Mouse (Mus musculus) myocyte (in vitro differentiated cells): ENCODE data around the gene Cfap99. TPM values are rescaled to one million over a fixed set of nuclear protein-coding genes. Genes with fewer than 3 reads are reported as not detected.

ENCODE experiments used
- H3K27me3 ChIP-seq: one replicate; pipeline ENCODE4 v1.6.1; 2011; ENCODE audit not compliant: control insufficient read depth, insufficient read depth, insufficient read length
- H3K36me3 ChIP-seq: one replicate; pipeline ENCODE4 v1.6.1; 2011; ENCODE audit not compliant: control insufficient read depth, insufficient read depth
- H3K4me2 ChIP-seq: one replicate; pipeline ENCODE4 v1.6.1; 2011; ENCODE audit warnings: low read depth, control low read depth
- H3K4me3 ChIP-seq: one replicate; pipeline ENCODE4 v1.5.1; 2011; ENCODE audit warnings: mild to moderate bottlenecking, control low read depth, moderate library complexity
- H3K79me2 ChIP-seq: one replicate; pipeline ENCODE4 v1.6.1; 2011; ENCODE audit not compliant: control insufficient read depth, insufficient read depth
- H3ac ChIP-seq: one replicate; pipeline ENCODE4 v1.6.1; 2011; ENCODE audit not compliant: control insufficient read depth, insufficient read length
- CEBPB ChIP-seq: IDR thresholded peaks from 2 replicates; pipeline ENCODE4 v1.6.1; 2011; ENCODE audit warnings: mild to moderate bottlenecking, moderate library complexity; ENCODE audit not compliant: poor library complexity, insufficient read depth, severe bottlenecking
- E2F4 ChIP-seq: IDR thresholded peaks from one replicate; pipeline ENCODE4 v1.6.1; 2011; ENCODE audit warnings: mild to moderate bottlenecking, control low read depth, moderate library complexity; ENCODE audit not compliant: insufficient read depth
- MAX ChIP-seq: IDR thresholded peaks from one replicate; pipeline ENCODE4 v1.6.1; 2011; ENCODE audit warnings: low read depth, mild to moderate bottlenecking, control low read depth
- MYOD1 ChIP-seq, 3 experiments: IDR thresholded peaks; one replicate each; pipeline ENCODE4 v1.6.1; 2011; ENCODE audit warnings: control low read depth in 2 of 3, low read depth in 2 of 3, mild to moderate bottlenecking in 2 of 3, moderate library complexity in 1 of 3; ENCODE audit not compliant: insufficient read length in 2 of 3, control insufficient read depth in 1 of 3
- MYOG ChIP-seq, 3 experiments: IDR thresholded peaks; one replicate each; pipeline ENCODE4 v1.6.1; 2011; ENCODE audit warnings: control low read depth in 2 of 3, low read depth in 2 of 3, mild to moderate bottlenecking in 2 of 3; ENCODE audit not compliant: insufficient read length in 2 of 3, control insufficient read depth in 1 of 3, insufficient read depth in 1 of 3
- POLR2A ChIP-seq: IDR thresholded peaks from one replicate; pipeline ENCODE4 v1.6.1; 2011; ENCODE audit warnings: low read depth, mild to moderate bottlenecking, control low read depth, moderate library complexity; ENCODE audit not compliant: insufficient read length
- POLR2AphosphoS2 ChIP-seq: IDR thresholded peaks from one replicate; pipeline ENCODE4 v1.6.1; 2011; ENCODE audit warnings: low read depth, control low read depth; ENCODE audit not compliant: insufficient read length
- REST ChIP-seq: IDR thresholded peaks from one replicate; pipeline ENCODE4 v1.6.1; 2011; ENCODE audit warnings: mild to moderate bottlenecking, control low read depth, moderate library complexity; ENCODE audit not compliant: insufficient read depth, insufficient read length
- SRF ChIP-seq: IDR thresholded peaks from one replicate; pipeline ENCODE4 v1.6.1; 2011; ENCODE audit warnings: low read depth; ENCODE audit not compliant: control insufficient read depth, insufficient read length
- TCF12 ChIP-seq: IDR thresholded peaks from one replicate; pipeline ENCODE4 v1.6.1; 2011; ENCODE audit warnings: mild to moderate bottlenecking, control low read depth; ENCODE audit not compliant: poor library complexity, insufficient read depth, severe bottlenecking
- TCF3 ChIP-seq: IDR thresholded peaks from one replicate; pipeline ENCODE4 v1.6.1; 2011; ENCODE audit warnings: low read depth, control low read depth; ENCODE audit not compliant: insufficient read length
- USF1 ChIP-seq: IDR thresholded peaks from one replicate; pipeline ENCODE4 v1.6.1; 2011; ENCODE audit warnings: low read depth, mild to moderate bottlenecking, control low read depth, moderate library complexity
- polyA plus RNA-seq: library from polyadenylated mRNA; unstranded; fragments of >200 nt; fragmentation: generic; extraction: Trizol; gene quantifications from one replicate; pipeline ENCODE4 v1.2.1, GENCODE M21; 2012; ENCODE audit warnings: missing spikeins

Gene Cfap99
- polyA plus RNA-seq, 1 experiment, result 0.02 TPM

GRCm38 (mm10) chr5:34255189-34255588, 33.2 kb upstream of the Cfap99 start:
- Histone ChIP-seq H3K36me3 (no peaks in the 10 kb centered on the region), H3K27me3 (peaks cover 32% of the 10 kb centered on the region), H3K4me2 (no peak overlapping the region)

GRCm38 (mm10) chr5:34259172-34259816, 29.1 kb upstream of the Cfap99 start:
- Histone ChIP-seq H3K4me2 (no peak overlapping the region), H3K79me2 (no peaks in the 10 kb centered on the region), H3K4me3 (no peak overlapping the region), H3K36me3 (no peaks in the 10 kb centered on the region), H3ac (no peak overlapping the region), H3K27me3 (peaks cover 32% of the 10 kb centered on the region)
- TF ChIP-seq MAX, result no peak
- TF ChIP-seq SRF, result no peak
- no peak for TF ChIP-seq MYOG (IDR thresholded peaks at IDR 0.05; ENCODE audit: control insufficient read depth in 1 of 3, insufficient read depth in 1 of 3, insufficient read length in 2 of 3, low read depth in 2 of 3)
- TF ChIP-seq CEBPB, result no peak
- no peak for TF ChIP-seq USF1
- no peak for TF ChIP-seq E2F4
- no peak for TF ChIP-seq POLR2A
- TF ChIP-seq POLR2AphosphoS2, result no peak
- no peak for TF ChIP-seq TCF3
- no peak for TF ChIP-seq REST
- no peak for TF ChIP-seq TCF12
- TF ChIP-seq MYOD1 (IDR thresholded peaks at IDR 0.05; ENCODE audit: control insufficient read depth in 1 of 3, insufficient read length in 2 of 3, low read depth in 2 of 3), result no peak

More at GRCm38 (mm10) chr5:34255189-34255588, 33.2 kb upstream of the Cfap99 start:
- H3K4me3 ChIP-seq, result no peak overlapping the region
- H3ac ChIP-seq, result no peak overlapping the region
- TF ChIP-seq MAX, result no peak
- TF ChIP-seq REST, result no peak
- no peak for TF ChIP-seq MYOG (IDR thresholded peaks at IDR 0.05; ENCODE audit: control insufficient read depth in 1 of 3, insufficient read depth in 1 of 3, insufficient read length in 2 of 3, low read depth in 2 of 3)
- TF ChIP-seq POLR2A, result no peak
- no peak for TF ChIP-seq MYOD1 (IDR thresholded peaks at IDR 0.05; ENCODE audit: control insufficient read depth in 1 of 3, insufficient read length in 2 of 3, low read depth in 2 of 3)
- no peak for TF ChIP-seq CEBPB
- no peak for TF ChIP-seq TCF3
- TF ChIP-seq TCF12, result no peak
- no peak for TF ChIP-seq USF1
- no peak for TF ChIP-seq E2F4
- TF ChIP-seq SRF, result no peak
- TF ChIP-seq POLR2AphosphoS2, result no peak
- no peaks in the 10 kb centered on the region for H3K79me2 ChIP-seq

GRCm38 (mm10) chr5:34266065-34266464, 22.3 kb upstream of the Cfap99 start:
- H3K4me2 ChIP-seq, result no peak overlapping the region
- no peaks in the 10 kb centered on the region for H3K79me2 ChIP-seq
- H3K36me3 ChIP-seq, result no peaks in the 10 kb centered on the region
- no peak overlapping the region for H3ac ChIP-seq
- H3K27me3 ChIP-seq, result peaks cover 25% of the 10 kb centered on the region
- no peak overlapping the region for H3K4me3 ChIP-seq
- no peak for TF ChIP-seq E2F4
- TF ChIP-seq USF1, result no peak
- TF ChIP-seq POLR2A, result no peak
- TF ChIP-seq MYOD1 (IDR thresholded peaks at IDR 0.05; ENCODE audit: control insufficient read depth in 1 of 3, insufficient read length in 2 of 3, low read depth in 2 of 3), result no peak
- no peak for TF ChIP-seq REST
- no peak for TF ChIP-seq TCF3
- no peak for TF ChIP-seq POLR2AphosphoS2
- TF ChIP-seq MAX, result no peak
- TF ChIP-seq MYOG (IDR thresholded peaks at IDR 0.05; ENCODE audit: control insufficient read depth in 1 of 3, insufficient read depth in 1 of 3, insufficient read length in 2 of 3, low read depth in 2 of 3), result no peak
- no peak for TF ChIP-seq SRF
- TF ChIP-seq CEBPB, result no peak
- TF ChIP-seq TCF12, result no peak

GRCm38 (mm10) chr5:34269197-34269920, 19.0 kb upstream of the Cfap99 start:
- Histone ChIP-seq H3K27me3 (peaks cover 32% of the 10 kb centered on the region), H3K79me2 (no peaks in the 10 kb centered on the region), H3K4me3 (no peak overlapping the region), H3ac (no peak overlapping the region), H3K36me3 (no peaks in the 10 kb centered on the region), H3K4me2 (no peak overlapping the region)
- TF ChIP-seq TCF3 (no peak), REST (no peak), USF1 (no peak), CEBPB (no peak), SRF (no peak), POLR2A (no peak), MAX (no peak), MYOG (IDR thresholded peaks at IDR 0.05; ENCODE audit: control insufficient read depth in 1 of 3, insufficient read depth in 1 of 3, insufficient read length in 2 of 3, low read depth in 2 of 3) (no peak), MYOD1 (IDR thresholded peaks at IDR 0.05; ENCODE audit: control insufficient read depth in 1 of 3, insufficient read length in 2 of 3, low read depth in 2 of 3) (no peak), E2F4 (no peak), TCF12 (no peak)
